Mouse (Mus musculus) gastrocnemius, postnatal 10 days (tissue): ENCODE measurements around the gene Ctla2b. TPM values are rescaled to one million over a fixed set of nuclear protein-coding genes. Genes with fewer than 3 reads are reported as not detected.
"Not testable (repeated sequence)": the region's sequence is repeated elsewhere in the genome, so short reads cannot be mapped to it uniquely, and the experiment has no call there.

ENCODE experiments used
- DNase-seq: peaks from one replicate; pipeline ENCODE4 v3.0.0; 2021; ENCODE audit warnings: mixed read lengths
- long read RNA-seq, 2 experiments: library from polyadenylated mRNA; stranded (forward); transcript quantifications; one replicate each; pipeline ENCODE4 v2.0.0; 2021
- total RNA-seq, 2 experiments: library from RNA; stranded (reverse); gene quantifications; 2 replicates each; pipeline ENCODE4 v1.2.3; 2021

Ctla2b gene
- 1 to 10 TPM; 3.1 to 3.5 TPM for total RNA-seq
- long read RNA-seq, experiment 1, result 0 reads
- long read RNA-seq, experiment 2, partial matches to known transcripts, result 0 of 1 reads
- long read RNA-seq, experiment 2, other reads (novel, unspliced or antisense), result 0 of 1 reads

- peak; percentile 7 for DNase-seq
Measured at GRCm38 (mm10) chr13:60897328-60897727, at the start of gene Ctla2b. Gene Ctla2b (minus strand): TSS chr13:60897447.

- not testable (repeated sequence) for DNase-seq
Measured at GRCm38 (mm10) chr13:60941884-60942283, 44.6 kb upstream of the Ctla2b start, which contains the start of gene Tpbpa. Gene Tpbpa (minus strand): TSS chr13:60941984.

GRCm38 (mm10) chr13:60936500-60936901 lies 39.3 kb upstream of the Ctla2b start, which contains the start of the genes Gm49391 and Ctla2a:
Gene Gm49391 (minus strand): TSS chr13:60936571.
Gene Ctla2a (minus strand): TSS chr13:60936625.
- no peak for DNase-seq

GRCm38 (mm10) chr13:60935490-60935889 lies 38.2 kb upstream of the Ctla2b start, which contains the start of gene Gm49393:
Gene Gm49393 (minus strand): TSS chr13:60935590.
- DNase-seq, result not testable (repeated sequence)

- DNase-seq, result not testable (repeated sequence)
Measured at GRCm38 (mm10) chr13:60904780-60905179, 7.5 kb upstream of the Ctla2b start, which contains the start of gene Tpbpb. Gene Tpbpb (minus strand): TSS chr13:60904880.

GRCm38 (mm10) chr13:60896794-60897193 lies 453 bp downstream of the Ctla2b start, which contains the start of gene Gm49392:
Gene Gm49392 (minus strand): TSS chr13:60896894.
- not testable (repeated sequence) for DNase-seq

- DNase-seq, result no peak
Measured at GRCm38 (mm10) chr13:60895406-60896160, 1.7 kb downstream of the Ctla2b start.

- no peak for DNase-seq
Measured at GRCm38 (mm10) chr13:60892301-60892700, 4.9 kb downstream of the Ctla2b start.

GRCm38 (mm10) chr13:60864281-60864680 lies 33.0 kb downstream of the Ctla2b start, which contains the start of gene 4930486L24Rik:
Gene 4930486L24Rik (minus strand): TSS chr13:60864475.
- no peak for DNase-seq

- DNase-seq, result no peak
Measured at GRCm38 (mm10) chr13:60848241-60849120, 48.8 kb downstream of the Ctla2b start.

Other genes starting within 250 kb of the Ctla2b start
- not detected for gene BC051665, start 111.1 kb downstream of the Ctla2b start, total RNA-seq
- not detected for gene Ctsll3, start 94.6 kb downstream of the Ctla2b start, total RNA-seq
- under 1 TPM in 1 of 2 experiments, not detected in 1; 0.47 TPM for gene 4930486L24Rik, start 33.0 kb downstream of the Ctla2b start, total RNA-seq
- gene Gm49392, start 553 bp downstream of the Ctla2b start, total RNA-seq, result under 1 TPM in 1 of 2 experiments, not detected in 1; 0.26 TPM
- gene Tpbpb, start 7.4 kb upstream of the Ctla2b start, total RNA-seq, result not detected
- gene Gm49393, start 38.1 kb upstream of the Ctla2b start, total RNA-seq, result not detected
- not detected for gene Gm49391, start 39.1 kb upstream of the Ctla2b start, total RNA-seq
- gene Ctla2a, start 39.2 kb upstream of the Ctla2b start, total RNA-seq, result 10 to 100 TPM; 27.1 to 27.2 TPM
- gene Tpbpa, start 44.5 kb upstream of the Ctla2b start, total RNA-seq, result not detected
- not detected for gene Ctsj, start 108.5 kb upstream of the Ctla2b start, total RNA-seq
- gene Ctsq, start 143.2 kb upstream of the Ctla2b start, total RNA-seq, result not detected